Mouse (Mus musculus) lung, embryonic 14.5 days (tissue): ENCODE measurements around the gene Trabd2b. TPM values are rescaled to one million over a fixed set of nuclear protein-coding genes. Genes with fewer than 3 reads are reported as not detected.

Source experiments
- ATAC-seq: fragments of 200-750 bp; cut with Nextera tagmentation; 2 replicates; pipeline ENCODE4 v1.8.0; 2017; ENCODE audit warnings: mild to moderate bottlenecking, moderate TSS enrichment, moderate library complexity; ENCODE audit not compliant: insufficient read depth
- DNase-seq: peaks from one replicate; pipeline ENCODE4 v3.0.0-alpha.2; 2015
- H3K27ac ChIP-seq: fragments of 300-500 bp; sonication (generic); 2 replicates; pipeline ENCODE4 v1.5.1; 2014; ENCODE audit warnings: low read depth, mild to moderate bottlenecking, moderate library complexity
- H3K27me3 ChIP-seq: fragments of 300-500 bp; sonication (generic); 2 replicates; pipeline ENCODE4 v1.6.1; 2014; ENCODE audit warnings: low read length, control low read depth; ENCODE audit not compliant: insufficient read depth
- H3K36me3 ChIP-seq: fragments of 300-500 bp; sonication (generic); 2 replicates; pipeline ENCODE4 v1.6.1; 2014; ENCODE audit warnings: control low read depth; ENCODE audit not compliant: insufficient read depth
- H3K4me1 ChIP-seq: fragments of 300-500 bp; sonication (generic); 2 replicates; pipeline ENCODE4 v1.6.1; 2014; ENCODE audit warnings: antibody characterized with exemption, control low read depth; ENCODE audit not compliant: insufficient read depth
- H3K4me2 ChIP-seq: fragments of 300-500 bp; sonication (generic); 2 replicates; pipeline ENCODE4 v1.6.1; 2014; ENCODE audit warnings: mild to moderate bottlenecking
- H3K4me3 ChIP-seq: fragments of 300-500 bp; sonication (generic); 2 replicates; pipeline ENCODE4 v1.5.1; 2014; ENCODE audit warnings: low read depth, low read length
- H3K9ac ChIP-seq: fragments of 300-500 bp; sonication (generic); 2 replicates; pipeline ENCODE4 v1.6.1; 2014
- H3K9me3 ChIP-seq: fragments of 300-500 bp; sonication (generic); 2 replicates; pipeline ENCODE4 v1.6.1; 2016; ENCODE audit warnings: low read depth, low read length, control low read depth
- CTCF ChIP-seq: IDR thresholded peaks from 2 replicates; pipeline ENCODE4 v1.5.1; 2016; ENCODE audit warnings: antibody characterized with exemption, low read depth
- WGBS: fragments of 180-500 bp; shearing (Covaris S2); extraction: QIAGEN DNeasy Blood & Tissue Kit; methylation state at CpG from one replicate; pipeline ENCODE4 v1.1.7; 2014; 5-methylcytosine and 5-hydroxymethylcytosine counted together
- polyA plus RNA-seq: library from polyadenylated mRNA; unstranded; fragments of >200 nt; fragmentation: Nextera tagmentation; extraction: Ambion mirVana; gene quantifications from 2 replicates; pipeline ENCODE4 v1.2.1, GENCODE M21; 2014

Gene Trabd2b
- polyA plus RNA-seq, 1 experiment from 2014 or later: 4.6 TPM

DNA sequence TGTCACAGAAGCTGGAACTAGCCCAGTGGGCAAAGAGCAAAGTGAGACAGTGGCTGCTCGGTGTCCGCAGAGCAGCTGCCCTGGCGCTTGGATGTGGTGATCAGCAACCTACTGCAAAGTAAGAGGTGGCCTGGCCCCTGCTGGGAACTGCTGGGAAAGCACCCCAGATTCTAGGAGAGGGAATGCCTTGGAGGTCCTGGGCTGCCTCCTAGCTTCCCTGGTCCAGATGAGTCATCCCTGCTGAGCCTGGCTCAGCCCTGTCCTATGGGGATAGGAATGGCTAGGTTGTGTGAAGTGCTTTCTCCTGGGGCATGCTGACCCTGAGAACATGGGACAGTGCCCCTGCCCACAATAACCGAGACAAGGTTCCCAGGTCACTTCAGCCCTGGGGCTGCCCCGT is 65.6 kb downstream of the Trabd2b start:
- WGBS: 63% methylated on average over 5 of the region's 5 CpGs
- Histone ChIP-seq H3K27me3 (no peaks in the 10 kb centered on the region), H3K4me2 (no peak overlapping the region), H3K9ac (no peak overlapping the region), H3K27ac (no peak overlapping the region), H3K4me1 (peaks cover 8% of the 10 kb centered on the region), H3K9me3 (no peaks in the 10 kb centered on the region), H3K4me3 (no peak overlapping the region), H3K36me3 (no peaks in the 10 kb centered on the region)
- DNase-seq (peak; percentile 70), ATAC-seq (peak; percentile 60)
- peak; percentile 67 for TF ChIP-seq CTCF

- Histone ChIP-seq H3K4me1 (peaks cover 3% of the 10 kb centered on the region; the same call in 1 of the 2 replicates), H3K9ac (no peak overlapping the region), H3K4me3 (no peak overlapping the region), H3K36me3 (no peaks in the 10 kb centered on the region), H3K27me3 (no peaks in the 10 kb centered on the region), H3K27ac (no peak overlapping the region), H3K4me2 (no peak overlapping the region), H3K9me3 (no peaks in the 10 kb centered on the region)
- no peak for DNase-seq
- no peak for TF ChIP-seq CTCF
- 64% methylated on average over 3 of the region's 3 CpGs for WGBS
- no peak for ATAC-seq
Observed at GRCm38 (mm10) chr4:114476316-114476715, 69.8 kb downstream of the Trabd2b start.

GRCm38 (mm10) chr4:114477082-114477771 is 70.7 kb downstream of the Trabd2b start:
- H3K9me3 ChIP-seq: no peaks in the 10 kb centered on the region
- DNase-seq: peak; percentile 44
- peak overlapping the region; percentile 10; the same call in 1 of the 2 replicates for H3K9ac ChIP-seq
- H3K27ac ChIP-seq: no peak overlapping the region
- H3K36me3 ChIP-seq: no peaks in the 10 kb centered on the region
- no peak overlapping the region for H3K4me2 ChIP-seq
- no peaks in the 10 kb centered on the region for H3K27me3 ChIP-seq
- no peak for TF ChIP-seq CTCF
- WGBS: 23% methylated on average over 11 of the region's 11 CpGs
- ATAC-seq: peak; percentile 68
- H3K4me1 ChIP-seq: peaks cover 3% of the 10 kb centered on the region; the same call in 1 of the 2 replicates
- H3K4me3 ChIP-seq: no peak overlapping the region

- no peak overlapping the region for H3K27ac ChIP-seq
- WGBS: 57% methylated on average over 5 of the region's 5 CpGs
- DNase-seq (no peak), ATAC-seq (no peak)
- H3K4me3 ChIP-seq: no peak overlapping the region
- H3K4me1 ChIP-seq: peaks cover 3% of the 10 kb centered on the region; the same call in 1 of the 2 replicates
- no peaks in the 10 kb centered on the region for H3K27me3 ChIP-seq
- H3K9me3 ChIP-seq: no peaks in the 10 kb centered on the region
- H3K4me2 ChIP-seq: no peak overlapping the region
- H3K9ac ChIP-seq: no peak overlapping the region
- no peak for TF ChIP-seq CTCF
- H3K36me3 ChIP-seq: no peaks in the 10 kb centered on the region
Observed at GRCm38 (mm10) chr4:114481518-114481917, 75.0 kb downstream of the Trabd2b start.

DNA sequence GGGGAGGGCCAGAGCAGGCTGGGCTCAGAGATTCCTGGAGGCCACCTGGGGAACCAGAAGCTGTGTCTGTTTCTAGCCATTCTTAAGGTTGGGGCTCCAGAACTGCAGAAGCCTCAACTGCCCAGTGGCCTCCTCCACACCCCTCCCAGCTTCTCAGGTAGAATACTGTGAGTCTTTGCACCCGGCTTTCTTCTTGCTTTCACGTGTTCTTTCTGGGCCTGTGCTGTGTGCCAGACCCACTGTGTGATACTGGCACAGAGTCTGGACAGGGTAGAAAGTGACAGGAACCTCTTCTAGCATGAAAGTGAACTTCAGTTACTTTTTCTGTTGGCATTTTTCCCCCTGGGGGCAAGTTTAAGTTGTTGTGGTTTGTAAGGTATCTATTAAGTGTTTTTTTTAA is 77.6 kb downstream of the Trabd2b start:
- TF ChIP-seq CTCF: no peak
- Histone ChIP-seq H3K4me2 (no peak overlapping the region), H3K36me3 (no peaks in the 10 kb centered on the region), H3K4me1 (no peaks in the 10 kb centered on the region), H3K4me3 (no peak overlapping the region), H3K27ac (no peak overlapping the region), H3K9ac (no peak overlapping the region), H3K9me3 (no peaks in the 10 kb centered on the region), H3K27me3 (no peaks in the 10 kb centered on the region)
- 58% methylated on average over 2 of the region's 2 CpGs for WGBS
- ATAC-seq: no peak
- no peak for DNase-seq

DNA sequence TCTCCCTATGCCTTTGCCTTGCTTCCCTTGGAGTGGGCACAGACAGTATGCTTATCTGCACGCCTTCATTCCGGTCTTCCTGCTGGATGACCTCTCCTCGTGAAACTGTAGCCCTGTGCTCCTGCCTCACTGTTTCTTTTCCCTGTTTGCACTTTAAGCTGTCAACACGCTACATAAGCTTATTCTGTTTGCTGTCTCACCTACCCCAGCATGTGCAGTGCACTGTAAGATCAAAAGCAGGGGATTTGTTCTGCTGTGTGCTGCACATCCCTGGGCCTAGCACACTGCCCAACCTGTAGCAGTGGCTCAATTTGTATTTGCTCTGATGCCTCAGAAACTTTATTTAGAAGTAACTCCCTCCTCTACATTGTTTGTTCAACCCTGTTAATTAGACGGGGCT is 79.5 kb downstream of the Trabd2b start:
- Histone ChIP-seq H3K4me2 (no peak overlapping the region), H3K4me1 (no peaks in the 10 kb centered on the region), H3K4me3 (no peak overlapping the region), H3K27me3 (no peaks in the 10 kb centered on the region), H3K9me3 (0 out of 2 replicates have a peak, but pooled peaks cover 3% of the 10 kb centered on the region), H3K27ac (no peak overlapping the region), H3K9ac (no peak overlapping the region), H3K36me3 (no peaks in the 10 kb centered on the region)
- ATAC-seq: no peak
- TF ChIP-seq CTCF: no peak
- WGBS: 42% methylated on average over 5 of the region's 5 CpGs
- no peak for DNase-seq

DNA sequence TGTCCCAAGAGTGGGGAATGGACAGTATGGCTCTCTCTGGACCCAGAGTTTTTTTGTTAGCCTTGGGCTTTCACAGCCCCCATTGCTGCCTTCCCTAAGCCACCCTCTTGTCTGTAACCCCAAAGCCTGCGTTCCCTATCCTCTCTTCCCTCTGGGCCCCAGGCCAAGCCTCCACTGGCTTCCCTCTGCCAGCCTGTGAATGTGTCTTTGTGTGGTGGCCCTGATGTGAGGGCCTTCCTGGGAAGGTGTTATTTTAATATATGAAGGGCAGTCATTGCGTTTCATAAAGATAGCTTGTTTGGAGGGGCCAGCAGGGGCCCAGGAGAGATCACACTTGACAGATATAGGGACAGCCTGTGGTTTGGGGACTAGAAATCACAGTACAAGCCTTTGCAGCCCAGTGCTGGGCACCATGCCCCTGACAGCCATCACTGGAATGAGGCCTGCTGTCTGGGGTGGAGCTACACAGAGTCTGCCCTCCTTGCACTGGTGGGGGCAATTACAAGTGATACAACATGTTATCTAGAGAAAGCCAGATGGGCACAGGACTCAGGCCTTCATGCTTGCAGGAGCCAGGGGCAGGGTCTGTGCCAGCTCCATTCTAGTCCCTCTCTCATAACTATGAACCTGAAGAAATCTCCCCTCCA is 80.5 kb downstream of the Trabd2b start:
- Histone ChIP-seq H3K4me2 (no peak overlapping the region), H3K9me3 (0 out of 2 replicates have a peak, but pooled peaks cover 3% of the 10 kb centered on the region), H3K4me3 (no peak overlapping the region), H3K4me1 (no peaks in the 10 kb centered on the region), H3K27ac (no peak overlapping the region), H3K36me3 (no peaks in the 10 kb centered on the region), H3K27me3 (no peaks in the 10 kb centered on the region), H3K9ac (no peak overlapping the region)
- no peak for TF ChIP-seq CTCF
- DNase-seq (no peak), ATAC-seq (peak; percentile 21; the same call in 1 of the 2 replicates)
- WGBS: 40% methylated on average over 2 of the region's 2 CpGs
